Mouse (Mus musculus) lung, postnatal 0 days (tissue): ENCODE data around the gene Tmem52b. TPM values are rescaled to one million over a fixed set of nuclear protein-coding genes. Genes with fewer than 3 reads are reported as not detected.

ENCODE experiments used
- ATAC-seq: fragments of 200-750 bp; cut with Nextera tagmentation; 2 replicates; pipeline ENCODE4 v1.8.0; 2017; ENCODE audit warnings: moderate library complexity
- DNase-seq: peaks from one replicate; pipeline ENCODE4 v3.0.0-alpha.2; 2016; ENCODE audit warnings: low spot score
- H3K27ac ChIP-seq: fragments of 300-500 bp; sonication (generic); 2 replicates; pipeline ENCODE4 v1.5.1; 2014; ENCODE audit warnings: antibody characterized with exemption, mild to moderate bottlenecking, low read length, mixed read lengths
- H3K27me3 ChIP-seq: fragments of 300-500 bp; sonication (generic); replicated peaks from 2 replicates; pipeline ENCODE4 v1.6.1; 2014; ENCODE audit warnings: low read length, mixed read lengths; ENCODE audit not compliant: insufficient read depth
- H3K36me3 ChIP-seq: fragments of 300-500 bp; sonication (generic); 2 replicates; pipeline ENCODE4 v1.6.1; 2014; ENCODE audit warnings: low read length, mixed read lengths; ENCODE audit not compliant: insufficient read depth
- H3K4me1 ChIP-seq: fragments of 300-500 bp; sonication (generic); 2 replicates; pipeline ENCODE4 v1.6.1; 2014; ENCODE audit warnings: antibody characterized with exemption, low read depth, low read length, mixed read lengths; ENCODE audit not compliant: insufficient read depth
- H3K4me2 ChIP-seq: fragments of 300-500 bp; sonication (generic); replicated peaks from 2 replicates; pipeline ENCODE4 v1.6.1; 2014; ENCODE audit warnings: low read depth, mild to moderate bottlenecking, low read length, moderate library complexity, mixed read lengths
- H3K4me3 ChIP-seq: fragments of 300-500 bp; sonication (generic); 2 replicates; pipeline ENCODE4 v1.5.1; 2014; ENCODE audit warnings: low read depth, low read length
- H3K9ac ChIP-seq: fragments of 300-500 bp; sonication (generic); replicated peaks from 2 replicates; pipeline ENCODE4 v1.6.1; 2014; ENCODE audit warnings: low read depth, mild to moderate bottlenecking
- H3K9me3 ChIP-seq: fragments of 300-500 bp; sonication (generic); 2 replicates; pipeline ENCODE4 v1.6.1; 2016; ENCODE audit warnings: low read length, mixed read lengths
- CTCF ChIP-seq: IDR thresholded peaks from 2 replicates; pipeline ENCODE4 v1.5.1; 2016; ENCODE audit warnings: antibody characterized with exemption, mild to moderate bottlenecking
- EP300 ChIP-seq: IDR thresholded peaks from 2 replicates; pipeline ENCODE4 v1.6.1; 2016; ENCODE audit warnings: antibody characterized with exemption, mild to moderate bottlenecking, control low read depth
- WGBS: fragments of 180-500 bp; shearing (Covaris S2); extraction: QIAGEN DNeasy Blood & Tissue Kit; methylation state at CpG from one replicate; pipeline ENCODE4 v1.1.7; 2014; 5-methylcytosine and 5-hydroxymethylcytosine counted together
- polyA plus RNA-seq: library from polyadenylated mRNA; unstranded; fragments of >200 nt; fragmentation: Nextera tagmentation; extraction: Ambion mirVana; gene quantifications from 2 replicates; pipeline ENCODE4 v1.2.1, GENCODE M21; 2015

The Tmem52b gene
- polyA plus RNA-seq, 1 experiment from 2014 or later = not detected

DNA sequence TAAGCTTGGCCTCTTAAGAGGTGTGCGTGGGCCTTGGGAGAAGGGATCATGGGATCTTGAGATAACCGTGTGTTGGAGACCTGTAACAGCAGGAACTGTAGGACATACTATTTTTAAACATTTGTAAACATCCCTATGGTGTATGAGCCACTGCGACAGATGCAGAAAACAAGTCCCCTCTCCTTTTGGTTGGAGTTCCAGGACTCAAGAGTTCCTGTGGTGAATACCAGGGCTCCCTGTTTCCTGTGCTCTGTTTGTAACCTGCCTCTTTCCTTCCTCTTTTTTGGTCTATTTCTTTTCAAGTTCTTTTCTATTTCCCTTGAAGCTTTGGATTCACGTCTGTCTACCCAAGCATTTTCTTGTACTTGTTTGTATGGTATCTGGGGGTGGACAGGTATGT is 23.4 kb downstream of the Tmem52b start:
- Histone ChIP-seq H3K9ac (0 out of 2 replicates have a peak overlapping the region, but pooled peaks have one; percentile 12), H3K4me2 (peak overlapping the region; percentile 79)
- WGBS = 33% methylated on average over 4 of the region's 4 CpGs

DNA sequence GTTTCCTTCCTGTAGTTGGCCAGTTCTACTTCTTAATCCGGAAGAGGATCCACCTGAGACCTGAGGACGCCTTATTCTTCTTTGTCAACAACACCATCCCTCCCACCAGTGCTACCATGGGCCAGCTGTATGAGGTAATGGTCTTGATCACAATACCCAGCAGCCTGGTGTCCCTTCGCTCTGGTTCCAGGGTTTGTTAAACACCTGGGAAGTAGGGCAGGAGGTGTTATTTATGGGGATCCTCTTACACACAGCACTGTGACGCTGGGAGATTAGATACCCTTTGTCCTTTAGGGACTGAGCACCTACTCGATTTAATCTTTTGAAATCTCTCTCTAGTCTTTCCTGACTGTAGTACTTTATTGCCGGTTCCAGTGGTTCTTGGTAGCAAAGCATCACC is 26.2 kb downstream of the Tmem52b start:
- no peak overlapping the region for H3K27ac ChIP-seq
- H3K9ac ChIP-seq = no peak overlapping the region
- peaks cover 32% of the 10 kb centered on the region for H3K36me3 ChIP-seq
- no peak overlapping the region for H3K4me2 ChIP-seq
- peaks cover 14% of the 10 kb centered on the region; the same call in 1 of the 2 replicates for H3K4me1 ChIP-seq
- H3K9me3 ChIP-seq = no peaks in the 10 kb centered on the region
- TF ChIP-seq EP300 = no peak
- TF ChIP-seq CTCF = no peak
- ATAC-seq (no peak), DNase-seq (no peak)
- no peak overlapping the region for H3K4me3 ChIP-seq
- WGBS = 83% methylated on average over 6 of the region's 6 CpGs
- H3K27me3 ChIP-seq = no peaks in the 10 kb centered on the region

More for the DNA sequence above, 23.4 kb downstream of the Tmem52b start:
- ATAC-seq (no peak), DNase-seq (peak; percentile 45)
- Histone ChIP-seq H3K36me3 (peaks cover 21% of the 10 kb centered on the region), H3K4me3 (no peak overlapping the region), H3K27ac (no peak overlapping the region), H3K9me3 (no peaks in the 10 kb centered on the region), H3K27me3 (no peaks in the 10 kb centered on the region), H3K4me1 (peaks cover 14% of the 10 kb centered on the region; the same call in 1 of the 2 replicates)
- TF ChIP-seq CTCF (no peak), EP300 (no peak)

DNA sequence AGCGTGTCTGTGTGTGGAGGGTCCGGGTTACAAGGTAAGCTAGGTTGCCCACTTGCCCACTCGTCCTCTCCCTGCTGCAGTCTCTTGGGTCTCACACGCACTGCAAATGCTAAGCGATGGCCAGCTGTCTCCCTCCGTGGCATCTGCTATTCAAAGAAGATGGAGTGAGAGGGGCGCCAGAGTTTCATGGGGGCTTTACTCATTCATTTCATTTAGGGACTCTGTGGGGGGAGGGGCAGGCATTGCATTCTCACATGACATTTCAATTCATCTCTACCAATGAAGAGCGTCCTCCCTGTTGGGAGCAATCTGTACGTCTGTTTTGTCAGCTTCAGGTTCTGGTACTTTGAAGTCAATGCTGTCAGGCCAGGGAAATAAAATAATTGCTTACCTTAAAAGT is 29.6 kb downstream of the Tmem52b start:
- DNase-seq (no peak), ATAC-seq (no peak)
- H3K4me3 ChIP-seq = no peak overlapping the region
- no peak for TF ChIP-seq CTCF
- no peak for TF ChIP-seq EP300
- H3K36me3 ChIP-seq = peaks cover 32% of the 10 kb centered on the region
- H3K27ac ChIP-seq = no peak overlapping the region
- no peaks in the 10 kb centered on the region; the same call in 1 of the 2 replicates for H3K4me1 ChIP-seq
- no peaks in the 10 kb centered on the region for H3K27me3 ChIP-seq
- WGBS = 81% methylated on average over 9 of the region's 9 CpGs
- H3K9ac ChIP-seq = no peak overlapping the region
- no peak overlapping the region for H3K4me2 ChIP-seq
- H3K9me3 ChIP-seq = no peaks in the 10 kb centered on the region

DNA sequence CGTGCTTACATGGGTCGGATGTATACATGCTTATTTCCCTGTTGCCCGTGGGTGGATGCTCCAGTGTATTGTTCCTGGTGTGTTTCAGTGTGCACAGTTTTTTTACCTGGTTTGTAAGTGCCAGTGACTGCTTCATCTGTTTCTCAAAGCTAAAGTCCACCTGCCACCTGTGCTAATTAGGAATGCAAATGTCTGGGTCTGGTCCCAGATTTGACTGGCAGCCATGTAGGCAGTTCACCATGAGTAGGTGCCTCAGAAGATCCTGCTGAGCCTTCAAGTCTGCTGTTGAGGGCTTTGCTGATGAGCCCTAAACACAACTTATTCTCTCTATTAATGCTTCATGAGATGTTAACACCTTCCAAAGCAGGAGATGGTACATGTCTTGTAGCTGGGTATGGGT is 30.2 kb downstream of the Tmem52b start:
- H3K27ac ChIP-seq = no peak overlapping the region
- H3K4me2 ChIP-seq = no peak overlapping the region
- peaks cover 32% of the 10 kb centered on the region for H3K36me3 ChIP-seq
- 88% methylated on average over 3 of the region's 3 CpGs for WGBS
- H3K9me3 ChIP-seq = no peaks in the 10 kb centered on the region
- no peak overlapping the region for H3K4me3 ChIP-seq
- DNase-seq (no peak), ATAC-seq (no peak)
- H3K27me3 ChIP-seq = no peaks in the 10 kb centered on the region
- H3K9ac ChIP-seq = no peak overlapping the region
- no peak for TF ChIP-seq CTCF
- no peak for TF ChIP-seq EP300
- no peaks in the 10 kb centered on the region; the same call in 1 of the 2 replicates for H3K4me1 ChIP-seq

DNA sequence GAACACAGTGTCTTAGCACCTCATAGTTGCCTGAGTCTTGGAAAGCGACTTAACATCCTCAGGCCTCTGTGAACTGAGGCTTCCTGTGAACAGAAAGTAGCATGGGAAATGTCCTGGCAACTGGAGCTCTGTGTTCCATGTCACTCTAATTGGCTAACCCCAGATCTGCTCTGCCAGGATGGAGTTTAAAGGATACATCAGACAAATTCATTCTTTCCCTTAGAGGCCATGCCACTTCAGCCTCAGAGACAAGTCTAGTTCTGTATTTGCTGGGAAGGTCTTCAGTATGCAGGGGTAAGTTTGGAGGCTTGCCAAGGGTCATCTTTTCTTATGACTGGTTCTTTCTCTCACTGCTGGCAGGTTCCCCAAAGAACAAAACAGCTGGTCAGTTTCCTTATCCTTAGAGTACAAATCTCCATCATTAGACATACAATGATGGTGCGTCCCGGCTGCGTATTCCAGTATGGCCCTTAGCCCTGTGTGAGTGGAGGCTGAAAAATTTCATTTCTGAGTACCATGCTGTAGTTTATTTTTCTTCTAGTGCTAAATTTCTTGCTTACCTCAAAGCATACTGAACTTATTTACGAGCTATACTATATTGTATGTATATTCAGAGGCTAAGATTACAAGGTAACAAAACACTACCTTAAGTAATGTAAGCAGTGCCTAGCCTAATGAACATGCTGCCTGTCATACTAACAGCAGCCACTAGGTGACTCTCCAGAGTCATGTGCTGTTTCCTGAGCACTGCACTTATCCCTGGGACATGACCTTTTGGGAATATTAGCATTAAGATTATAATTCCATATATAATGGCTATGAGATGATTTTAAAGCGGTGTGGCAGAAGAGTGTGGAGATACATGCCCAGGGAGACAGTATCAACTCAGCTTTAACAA is 31.6 kb downstream of the Tmem52b start:
- Histone ChIP-seq H3K9ac (no peak overlapping the region), H3K4me2 (no peak overlapping the region), H3K36me3 (peaks cover 24% of the 10 kb centered on the region), H3K27ac (no peak overlapping the region), H3K4me1 (no peaks in the 10 kb centered on the region; the same call in 1 of the 2 replicates), H3K9me3 (no peaks in the 10 kb centered on the region), H3K27me3 (no peaks in the 10 kb centered on the region), H3K4me3 (no peak overlapping the region)
- TF ChIP-seq EP300 = no peak
- peak; percentile 96 for TF ChIP-seq CTCF
- ATAC-seq (peak; percentile 68), DNase-seq (peak; percentile 59)
- WGBS = 55% methylated on average over 6 of the region's 6 CpGs

DNA sequence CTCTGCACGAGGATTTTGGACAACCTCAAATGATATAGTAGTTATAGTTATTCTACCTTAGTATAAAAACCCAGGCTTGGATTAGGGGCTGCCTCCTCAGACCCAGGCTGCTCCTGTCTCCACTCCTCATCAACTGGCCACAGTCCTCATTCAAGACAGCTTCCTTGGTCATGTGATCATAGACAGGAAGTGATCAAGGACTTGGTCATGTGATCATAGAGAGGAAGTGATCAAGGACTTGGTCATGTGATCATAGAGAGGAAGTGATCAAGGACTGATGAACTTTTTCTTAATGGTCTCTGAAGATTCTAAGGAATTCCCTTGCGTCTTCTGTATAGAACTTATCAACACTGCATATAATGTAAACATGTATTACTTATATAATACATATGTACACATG is 34.9 kb downstream of the Tmem52b start:
- Histone ChIP-seq H3K4me1 (no peaks in the 10 kb centered on the region; the same call in 1 of the 2 replicates), H3K9ac (no peak overlapping the region), H3K27me3 (no peaks in the 10 kb centered on the region), H3K36me3 (no peaks in the 10 kb centered on the region), H3K27ac (no peak overlapping the region), H3K4me3 (no peak overlapping the region), H3K9me3 (no peaks in the 10 kb centered on the region), H3K4me2 (no peak overlapping the region)
- no peak for TF ChIP-seq EP300
- TF ChIP-seq CTCF = no peak
- ATAC-seq (no peak), DNase-seq (no peak)
- WGBS = 73% methylated on average over 2 of the region's 2 CpGs
